Mouse (Mus musculus): ENCODE results near the gene Ptcd3. TPM values are rescaled to one million over a fixed set of nuclear protein-coding genes. Genes with fewer than 3 reads are reported as not detected.

Gene Ptcd3
- polyA plus RNA-seq, 1 experiment = 19.4 TPM

GRCm38 (mm10) chr6:71920752-71921151 lies 12.2 kb upstream of the Ptcd3 start:
- Histone ChIP-seq H3K4me3 (ENCODE audit: insufficient read depth, low read depth, low read length) (no peak overlapping the region), H3K27me3 (replicated peaks; ENCODE audit: control insufficient read depth, insufficient read depth, low read length) (no peaks in the 10 kb centered on the region), H3K27ac (ENCODE audit: insufficient read depth, low read depth, low read length) (no peak overlapping the region), H3K36me3 (ENCODE audit: control insufficient read depth, insufficient read depth, low read length) (peaks cover 3% of the 10 kb centered on the region), H3K4me1 (ENCODE audit: control insufficient read depth, insufficient read depth, low read length) (no peaks in the 10 kb centered on the region)
- TF ChIP-seq POLR2A (IDR thresholded peaks at IDR 0.05; ENCODE audit: low read depth, low read length) (no peak), CTCF (conservative IDR thresholded peaks at IDR 0.05; ENCODE audit: insufficient read depth, insufficient read length, low read depth, low read length) (no peak)
- 97% methylated on average over 7 of the region's 7 CpGs for WGBS
- no peak for DNase-seq

- DNase-seq = no peak
- TF ChIP-seq POLR2A (IDR thresholded peaks at IDR 0.05; ENCODE audit: low read depth, low read length) (no peak), CTCF (conservative IDR thresholded peaks at IDR 0.05; ENCODE audit: insufficient read depth, insufficient read length, low read depth, low read length) (no peak)
- H3K27ac ChIP-seq (ENCODE audit: insufficient read depth, low read depth, low read length) = no peak overlapping the region
- no peak overlapping the region for H3K4me3 ChIP-seq (ENCODE audit: insufficient read depth, low read depth, low read length)
- no peaks in the 10 kb centered on the region; the same call in none of the 2 replicates for H3K36me3 ChIP-seq (ENCODE audit: control insufficient read depth, insufficient read depth, low read length)
- WGBS = 75% methylated on average over 5 of the region's 5 CpGs
- no peaks in the 10 kb centered on the region for H3K27me3 ChIP-seq (replicated peaks; ENCODE audit: control insufficient read depth, insufficient read depth, low read length)
- H3K4me1 ChIP-seq (ENCODE audit: control insufficient read depth, insufficient read depth, low read length) = peaks cover 3% of the 10 kb centered on the region; the same call in 1 of the 2 replicates
Measured at GRCm38 (mm10) chr6:71911686-71912450, 3.3 kb upstream of the Ptcd3 start.

DNA sequence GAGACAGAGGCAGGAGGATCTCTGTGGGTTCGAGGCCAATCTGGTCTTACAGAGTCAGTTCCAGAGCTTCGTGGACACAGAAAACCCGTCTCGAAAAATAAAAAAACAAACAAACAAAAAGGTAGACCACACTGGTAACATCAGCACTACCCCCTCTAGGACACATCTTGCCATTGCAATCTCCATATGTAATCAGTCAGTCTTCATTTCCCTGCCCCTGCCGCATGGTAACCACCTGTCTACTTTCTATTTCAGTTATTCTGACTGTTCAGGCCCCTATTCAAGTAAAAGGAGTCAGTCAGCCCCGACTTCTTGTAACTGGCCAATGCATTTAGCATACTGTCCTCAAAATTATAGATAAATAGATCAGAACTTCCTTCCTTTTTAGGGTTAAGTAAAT lies 1.3 kb upstream of the Ptcd3 start:
- WGBS = 69% methylated on average over 6 of the region's 6 CpGs
- Histone ChIP-seq H3K4me1 (ENCODE audit: control insufficient read depth, insufficient read depth, low read length) (peaks cover 3% of the 10 kb centered on the region; the same call in 1 of the 2 replicates), H3K4me3 (ENCODE audit: insufficient read depth, low read depth, low read length) (peak overlapping the region; percentile 95; the same call in 1 of the 2 replicates), H3K27ac (ENCODE audit: insufficient read depth, low read depth, low read length) (no peak overlapping the region), H3K27me3 (replicated peaks; ENCODE audit: control insufficient read depth, insufficient read depth, low read length) (no peaks in the 10 kb centered on the region), H3K36me3 (ENCODE audit: control insufficient read depth, insufficient read depth, low read length) (no peaks in the 10 kb centered on the region; the same call in 1 of the 2 replicates)
- no peak for DNase-seq
- TF ChIP-seq POLR2A (IDR thresholded peaks at IDR 0.05; ENCODE audit: low read depth, low read length) (no peak), CTCF (conservative IDR thresholded peaks at IDR 0.05; ENCODE audit: insufficient read depth, insufficient read length, low read depth, low read length) (no peak)

- no peaks in the 10 kb centered on the region for H3K27me3 ChIP-seq (replicated peaks; ENCODE audit: control insufficient read depth, insufficient read depth, low read length)
- 21% methylated on average over 10 of the region's 10 CpGs for WGBS
- TF ChIP-seq CTCF (conservative IDR thresholded peaks at IDR 0.05; ENCODE audit: insufficient read depth, insufficient read length, low read depth, low read length) = no peak
- no peak for TF ChIP-seq POLR2A (IDR thresholded peaks at IDR 0.05; ENCODE audit: low read depth, low read length)
Measured at GRCm38 (mm10) chr6:71909384-71909783, 834 bp upstream of the Ptcd3 start.

DNA sequence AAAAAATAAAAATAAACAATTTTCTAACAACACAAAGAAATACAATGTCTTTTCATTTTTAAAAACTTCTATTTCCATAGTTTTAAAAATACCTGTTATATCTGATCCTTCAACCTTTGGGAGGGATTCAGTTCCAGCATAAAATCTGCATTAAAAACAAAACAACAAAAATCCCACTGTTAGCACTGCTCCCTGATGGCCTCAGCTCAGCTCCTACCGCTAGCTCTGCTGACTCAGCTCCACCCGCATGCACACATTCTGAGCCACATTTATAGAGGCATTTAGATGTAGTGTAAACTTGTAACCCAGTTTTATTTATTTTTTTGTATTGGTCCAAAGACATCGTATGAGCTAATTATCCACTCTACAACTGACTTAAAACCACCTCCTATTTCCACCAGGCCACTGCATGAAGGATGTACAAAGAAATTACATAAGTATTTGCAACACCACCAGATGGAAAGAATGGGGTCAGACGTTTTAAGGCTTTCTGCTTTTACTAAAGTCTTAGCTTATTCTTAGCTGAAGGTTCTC lies 781 bp downstream of the Ptcd3 start:
- no peak for DNase-seq
- 2% methylated on average over 4 of the region's 4 CpGs for WGBS
- no peak for TF ChIP-seq POLR2A (IDR thresholded peaks at IDR 0.05; ENCODE audit: low read depth, low read length)
- no peak for TF ChIP-seq CTCF (conservative IDR thresholded peaks at IDR 0.05; ENCODE audit: insufficient read depth, insufficient read length, low read depth, low read length)
- H3K27me3 ChIP-seq (replicated peaks; ENCODE audit: control insufficient read depth, insufficient read depth, low read length) = no peaks in the 10 kb centered on the region
- peak overlapping the region; percentile 95 for H3K4me3 ChIP-seq (ENCODE audit: insufficient read depth, low read depth, low read length)
- H3K27ac ChIP-seq (ENCODE audit: insufficient read depth, low read depth, low read length) = no peak overlapping the region
- no peaks in the 10 kb centered on the region; the same call in 1 of the 2 replicates for H3K36me3 ChIP-seq (ENCODE audit: control insufficient read depth, insufficient read depth, low read length)
- peaks cover 3% of the 10 kb centered on the region; the same call in 1 of the 2 replicates for H3K4me1 ChIP-seq (ENCODE audit: control insufficient read depth, insufficient read depth, low read length)

More at GRCm38 (mm10) chr6:71909384-71909783, 834 bp upstream of the Ptcd3 start:
- Histone ChIP-seq H3K4me3 (ENCODE audit: insufficient read depth, low read depth, low read length) (peak overlapping the region; percentile 95), H3K4me1 (ENCODE audit: control insufficient read depth, insufficient read depth, low read length) (peaks cover 3% of the 10 kb centered on the region; the same call in 1 of the 2 replicates), H3K36me3 (ENCODE audit: control insufficient read depth, insufficient read depth, low read length) (no peaks in the 10 kb centered on the region; the same call in 1 of the 2 replicates), H3K27ac (ENCODE audit: insufficient read depth, low read depth, low read length) (no peak overlapping the region)
- no peak for DNase-seq

DNA sequence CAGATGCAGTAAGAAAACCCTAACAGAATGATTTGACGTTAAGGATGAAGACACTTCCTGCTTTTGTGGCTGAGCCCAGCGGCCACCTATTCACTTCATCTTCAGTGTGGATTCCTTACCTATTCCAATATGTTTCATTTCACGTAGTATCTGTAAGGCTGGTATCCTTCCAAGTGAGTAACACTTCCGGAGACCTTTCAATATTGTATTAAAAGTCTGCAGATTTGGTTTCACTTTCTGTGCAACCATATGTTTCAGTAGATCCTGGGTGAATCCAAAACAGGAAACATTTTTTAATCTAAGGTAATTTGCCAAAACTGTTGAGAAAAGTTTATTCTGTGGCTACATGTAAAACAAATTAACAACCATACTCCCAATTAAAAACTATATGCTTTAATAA lies 15.3 kb downstream of the Ptcd3 start:
- H3K27me3 ChIP-seq (replicated peaks; ENCODE audit: control insufficient read depth, insufficient read depth, low read length) = no peaks in the 10 kb centered on the region
- 90% methylated on average over 4 of the region's 4 CpGs for WGBS
- TF ChIP-seq POLR2A (IDR thresholded peaks at IDR 0.05; ENCODE audit: low read depth, low read length) = no peak
- TF ChIP-seq CTCF (conservative IDR thresholded peaks at IDR 0.05; ENCODE audit: insufficient read depth, insufficient read length, low read depth, low read length) = no peak
- H3K36me3 ChIP-seq (ENCODE audit: control insufficient read depth, insufficient read depth, low read length) = peaks cover 13% of the 10 kb centered on the region
- no peak for DNase-seq
- no peak overlapping the region for H3K4me3 ChIP-seq (ENCODE audit: insufficient read depth, low read depth, low read length)
- no peak overlapping the region for H3K27ac ChIP-seq (ENCODE audit: insufficient read depth, low read depth, low read length)
- H3K4me1 ChIP-seq (ENCODE audit: control insufficient read depth, insufficient read depth, low read length) = no peaks in the 10 kb centered on the region
